Mouse (Mus musculus) testis, postnatal 14 days (tissue): ENCODE data around the gene Ccdc92b.
"Not testable (repeated sequence)": the region's sequence is repeated elsewhere in the genome, so short reads cannot be mapped to it uniquely, and the experiment has no call there.

ENCODE experiments used
- DNase-seq: peaks from one replicate; pipeline ENCODE4 v3.0.0; 2021; ENCODE audit warnings: low spot score

Ccdc92b gene

DNA sequence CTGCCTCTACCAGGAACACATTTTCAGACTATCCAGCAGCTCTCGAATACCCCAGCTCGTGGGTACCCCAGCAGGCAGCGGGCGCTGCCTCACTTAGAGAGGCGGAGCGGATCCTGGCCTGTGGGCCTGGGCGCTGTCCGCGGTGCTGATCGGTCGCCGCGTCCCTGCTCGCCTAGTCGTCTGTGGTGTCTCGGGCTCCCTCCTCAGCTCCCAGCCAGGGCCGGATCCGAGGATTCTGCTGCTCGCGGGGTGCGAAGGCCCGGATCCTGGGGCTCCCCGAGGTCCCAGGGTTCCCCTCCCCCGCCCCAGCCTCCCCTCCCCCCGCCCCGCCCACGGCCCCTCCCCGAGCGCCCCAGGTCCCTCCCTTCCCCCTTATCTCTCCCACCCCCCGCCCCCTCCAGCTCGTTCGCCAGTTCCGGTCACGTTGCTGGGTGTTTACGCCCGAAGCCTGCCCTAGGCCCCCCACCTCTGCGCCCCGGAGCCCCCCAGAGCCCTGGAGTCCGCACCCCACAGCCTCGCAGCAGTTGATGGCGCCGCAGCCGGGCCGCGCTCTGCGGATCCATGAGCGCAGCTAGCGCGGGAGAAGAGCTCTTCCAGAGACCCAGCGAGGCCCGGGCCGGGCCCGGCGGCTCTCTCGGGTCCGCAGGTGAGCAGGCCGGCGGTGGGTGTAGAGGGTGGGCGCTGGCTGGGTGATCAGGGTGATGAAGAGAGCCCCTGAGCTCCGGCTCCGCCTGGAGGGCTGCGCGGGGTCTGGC, at the start of gene Ccdc92b:
Gene Ccdc92b (plus strand): TSS at position 405 of the 755 bp plus-strand sequence.
- peak; percentile 78 for DNase-seq

DNA sequence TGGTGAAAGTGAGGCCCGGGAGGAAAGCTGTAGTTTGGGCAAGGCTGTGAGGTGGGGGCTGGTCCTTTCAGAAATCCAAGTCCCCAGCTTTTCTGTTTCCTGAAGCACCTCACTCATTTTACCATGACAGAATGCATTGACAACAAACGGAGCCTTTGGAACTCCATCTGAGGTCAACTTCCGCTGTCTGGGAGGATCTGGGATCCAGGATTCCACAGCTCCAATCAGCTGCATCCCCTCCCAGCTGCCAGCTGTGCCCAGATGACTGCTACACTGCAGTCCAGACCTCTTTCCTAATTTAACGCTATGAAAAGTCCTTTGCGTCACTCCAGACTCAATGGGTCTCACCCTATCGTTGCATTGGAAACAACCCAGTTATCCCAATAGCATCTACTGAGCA, 49.7 kb upstream of the Ccdc92b start:
- DNase-seq = no peak

DNA sequence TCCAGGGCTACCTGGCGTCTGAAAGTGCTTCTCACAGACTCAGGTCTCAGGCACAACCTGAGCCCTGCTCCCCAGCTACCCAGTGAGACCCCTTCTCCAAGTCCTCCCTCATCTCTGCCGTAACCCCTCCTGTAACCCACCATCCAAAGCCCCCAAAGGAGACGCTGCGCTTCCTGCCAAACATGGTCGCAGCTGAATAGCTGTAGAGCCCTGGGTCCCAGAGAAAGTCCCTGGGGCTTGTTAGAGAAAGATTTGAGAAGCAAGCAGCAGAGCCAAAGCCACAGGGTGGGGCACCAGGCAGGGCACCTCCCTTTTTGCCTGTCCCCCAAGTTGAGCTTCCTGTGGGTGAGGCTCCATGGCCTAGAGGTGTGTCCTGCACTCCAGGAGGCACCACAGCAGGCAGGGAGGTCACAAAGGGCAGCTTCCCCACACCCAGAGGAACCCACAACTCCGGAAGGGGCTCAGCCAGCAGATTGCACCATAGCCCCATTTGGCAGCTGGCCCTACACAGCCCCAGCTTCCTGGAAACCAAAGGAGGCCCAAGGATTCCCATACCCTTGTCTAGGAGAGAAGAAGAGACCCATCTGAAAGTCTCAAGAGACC, 46.8 kb upstream of the Ccdc92b start:
- no peak for DNase-seq

- DNase-seq = no peak
Measured at GRCm38 (mm10) chr11:74574768-74575434, 44.5 kb upstream of the Ccdc92b start.

- DNase-seq = no peak
Measured at GRCm38 (mm10) chr11:74575940-74576339, 43.5 kb upstream of the Ccdc92b start.

GRCm38 (mm10) chr11:74577068-74577467, 42.3 kb upstream of the Ccdc92b start:
- no peak for DNase-seq

DNA sequence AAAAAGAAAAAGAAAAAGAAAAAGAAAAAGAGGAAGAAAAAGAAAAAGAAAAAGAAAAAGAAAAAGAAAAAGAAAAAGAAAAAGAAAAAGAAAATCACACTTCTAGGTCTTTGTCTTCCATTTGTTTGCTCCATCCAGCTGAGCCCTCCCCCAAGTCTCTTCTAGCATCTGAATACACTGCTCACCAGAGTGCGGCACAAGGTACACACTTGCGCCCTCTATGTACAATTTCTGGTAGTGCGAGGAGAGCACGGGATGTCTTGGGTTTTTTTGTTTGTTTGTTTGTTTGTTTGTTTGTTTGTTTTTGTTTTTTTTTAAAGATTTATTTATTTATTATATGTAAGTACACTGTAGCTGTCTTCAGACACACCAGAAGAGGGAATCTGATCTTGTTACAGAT, 38.1 kb upstream of the Ccdc92b start:
- DNase-seq = not testable (repeated sequence)

- DNase-seq = no peak
Measured at GRCm38 (mm10) chr11:74582464-74582863, 36.9 kb upstream of the Ccdc92b start.

- no peak for DNase-seq
Measured at GRCm38 (mm10) chr11:74583824-74584349, 35.5 kb upstream of the Ccdc92b start.

DNA sequence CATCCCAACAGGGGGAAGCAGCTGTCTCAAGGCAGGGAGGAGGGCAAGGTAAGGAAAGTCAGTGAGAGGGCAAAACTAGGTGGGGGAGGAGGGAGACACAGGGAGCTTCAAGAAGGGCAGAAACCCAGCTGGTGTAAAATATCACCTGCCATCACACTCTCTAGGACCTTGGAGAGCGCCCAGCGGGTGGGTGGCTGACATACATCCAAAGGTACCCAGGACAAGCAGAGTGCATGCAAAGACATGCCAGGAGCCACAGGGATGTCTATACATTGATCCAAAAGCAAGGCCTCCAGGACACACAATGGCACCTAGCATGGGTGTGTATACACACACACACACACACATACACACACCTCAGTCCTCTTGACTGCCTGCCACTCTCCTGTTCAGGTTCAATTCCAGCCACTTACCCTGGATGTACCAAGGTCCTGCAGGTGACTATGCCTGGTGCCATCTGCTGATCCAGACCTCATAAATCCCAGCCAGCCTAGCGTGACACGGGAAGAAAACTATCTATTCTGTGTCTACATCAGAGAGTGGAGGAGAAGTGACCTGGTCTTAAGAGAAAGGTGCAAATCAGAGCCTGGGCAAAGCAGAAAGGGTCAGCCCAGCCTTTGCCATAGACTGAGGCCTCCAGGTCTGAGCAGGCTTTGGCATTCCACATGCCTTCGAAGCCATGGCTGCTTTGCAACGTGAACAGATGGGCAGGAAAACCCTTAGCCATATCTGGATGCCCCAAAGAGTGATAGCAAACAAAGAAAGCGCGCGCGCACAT, 34.3 kb upstream of the Ccdc92b start:
- no peak for DNase-seq

GRCm38 (mm10) chr11:74586401-74586800, 33.0 kb upstream of the Ccdc92b start:
- DNase-seq = no peak

GRCm38 (mm10) chr11:74589401-74590238, 29.8 kb upstream of the Ccdc92b start:
- no peak for DNase-seq

DNA sequence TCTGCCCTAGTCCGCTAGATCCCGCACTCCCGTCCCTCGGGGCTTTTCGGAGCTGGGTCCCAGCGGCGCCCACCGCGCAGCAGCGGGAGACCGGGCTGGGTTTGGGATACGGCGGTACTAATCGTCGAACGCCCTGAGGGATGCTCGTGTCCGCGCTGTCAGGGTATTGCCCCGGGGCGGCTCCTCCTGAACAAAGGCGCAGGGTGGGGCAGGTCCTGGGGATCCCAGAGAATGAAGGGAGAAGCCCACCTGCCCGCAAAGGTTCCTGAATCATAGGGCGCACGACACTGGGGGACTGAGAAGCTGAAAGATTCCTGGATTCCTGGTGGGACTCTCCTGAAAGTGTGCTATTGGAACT, 29.2 kb upstream of the Ccdc92b start:
- DNase-seq = no peak

GRCm38 (mm10) chr11:74590691-74591090, 28.7 kb upstream of the Ccdc92b start:
- no peak for DNase-seq

- no peak for DNase-seq
Measured at GRCm38 (mm10) chr11:74592246-74592645, 27.2 kb upstream of the Ccdc92b start.

DNA sequence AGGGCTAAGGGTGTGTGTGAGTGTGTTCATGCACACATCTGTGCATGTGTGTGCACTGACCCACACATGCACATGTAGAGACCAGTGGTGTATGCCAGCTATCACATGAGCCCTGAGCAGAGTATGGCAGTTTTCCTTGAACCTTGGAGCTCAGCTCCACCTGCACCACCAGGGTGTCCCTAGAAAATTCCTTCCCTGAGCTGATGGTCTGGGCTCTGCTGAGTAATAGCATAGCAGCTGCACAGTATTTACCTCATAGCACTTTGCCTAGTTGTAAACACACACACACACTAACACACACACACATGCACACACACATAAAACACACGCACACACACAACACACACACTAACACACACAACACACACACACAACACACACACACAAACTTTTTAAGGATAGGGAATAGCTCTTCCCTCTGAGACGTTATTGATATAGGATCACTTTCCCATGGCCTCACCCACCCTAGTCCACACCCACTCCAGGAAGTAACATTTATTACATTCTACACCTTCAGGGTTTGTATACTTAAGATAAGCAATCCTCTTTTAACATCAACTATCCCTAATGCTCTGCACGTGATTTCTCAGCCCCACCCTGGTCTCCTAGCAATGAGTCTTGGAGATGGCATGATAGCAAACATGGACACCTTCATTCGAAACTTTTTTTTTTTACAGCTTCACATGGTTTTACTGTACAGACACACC, 22.0 kb upstream of the Ccdc92b start:
- DNase-seq = no peak

DNA sequence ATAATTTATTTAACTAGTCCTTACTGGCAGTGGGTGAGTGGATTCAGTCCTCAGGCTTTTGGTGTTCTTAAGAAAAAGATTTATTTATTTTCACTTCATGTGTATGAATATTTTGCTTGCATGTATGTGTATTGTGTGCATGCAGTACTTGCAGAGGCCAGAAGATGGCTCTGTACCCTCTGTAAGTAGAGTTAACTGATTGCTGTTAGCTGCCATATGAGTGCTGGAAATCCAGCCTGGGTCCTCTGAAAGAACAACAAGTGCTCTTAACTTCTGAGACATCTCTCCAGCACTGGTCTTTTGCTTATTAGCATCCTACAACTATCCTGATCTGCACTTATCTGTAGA, 21.4 kb upstream of the Ccdc92b start:
- no peak for DNase-seq

DNA sequence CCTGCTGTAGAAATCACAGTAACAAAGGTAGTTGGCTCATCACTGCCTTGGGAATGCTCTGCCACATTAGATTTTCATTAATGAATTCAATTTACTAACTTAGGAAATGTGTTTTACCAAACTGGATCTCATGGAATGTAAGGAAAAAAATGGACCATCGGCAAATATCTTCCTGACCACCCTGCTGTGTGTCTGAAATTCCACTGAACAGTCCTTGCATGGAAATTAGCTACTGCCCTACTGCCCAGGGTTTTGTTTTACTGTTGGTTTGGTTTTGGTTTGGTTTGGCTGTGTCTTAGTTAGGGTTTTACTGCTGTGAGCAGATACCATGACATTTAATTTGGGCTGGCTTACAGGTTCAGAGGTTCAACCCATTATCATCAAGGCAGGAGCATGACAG, 17.1 kb upstream of the Ccdc92b start:
- no peak for DNase-seq

GRCm38 (mm10) chr11:74610068-74610467, 9.3 kb upstream of the Ccdc92b start:
- no peak for DNase-seq

DNA sequence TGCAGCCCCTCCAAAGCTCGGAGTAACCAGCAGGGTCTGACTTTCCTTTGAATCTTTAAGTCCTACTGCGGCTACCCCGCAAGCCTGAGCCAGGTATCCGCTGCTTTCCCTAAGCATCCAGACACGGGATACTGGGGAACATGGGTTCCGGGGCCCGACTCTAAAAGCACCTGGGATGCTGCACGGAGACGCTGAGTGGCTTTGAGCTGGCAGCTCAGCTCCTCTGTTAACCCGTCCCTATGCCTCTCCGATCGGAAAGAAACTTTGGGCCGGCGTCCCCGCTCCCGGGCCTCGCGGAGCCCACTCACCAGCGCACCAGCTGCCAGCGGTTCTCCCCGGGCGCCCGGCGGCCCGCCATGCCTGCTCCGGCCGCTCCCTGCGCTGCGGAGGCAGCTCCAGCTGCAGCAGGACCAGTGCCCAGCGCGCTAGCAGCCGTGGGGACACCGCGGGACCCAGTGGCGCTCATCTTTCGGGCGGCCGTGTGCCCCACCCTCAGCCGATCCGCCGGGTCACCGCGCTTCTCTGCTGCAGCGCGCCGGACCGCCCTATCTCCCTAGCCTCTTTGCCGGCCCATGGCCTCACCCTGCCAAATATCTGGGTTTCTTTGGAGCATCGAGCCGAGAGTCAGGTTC, 8.7 kb upstream of the Ccdc92b start, which contains the start of gene Rap1gap2:
Gene Rap1gap2 (minus strand): TSS at position 371 of the 632 bp plus-strand sequence.
- no peak for DNase-seq
